Mouse (Mus musculus) gastrocnemius, postnatal 25 days (tissue): ENCODE measurements at regions not wholly inside any gene's neighbourhood (a gene's known extent, or its start where the extent isn't known, plus 50 kb on each side); places are given as distances from the start of the nearest gene placed in this dataset.

ENCODE experiments used
- DNase-seq: peaks from one replicate; pipeline ENCODE4 v3.0.0; 2022

- DNase-seq = no peak
Observed at GRCm38 (mm10) chr12:106894061-106894460, 594.4 kb upstream of the 3110018I06Rik start.

GRCm38 (mm10) chr12:106904202-106904601 is 584.2 kb upstream of the 3110018I06Rik start:
- DNase-seq = no peak

GRCm38 (mm10) chr12:106912782-106913181 is 575.6 kb upstream of the 3110018I06Rik start:
- DNase-seq = no peak

DNA sequence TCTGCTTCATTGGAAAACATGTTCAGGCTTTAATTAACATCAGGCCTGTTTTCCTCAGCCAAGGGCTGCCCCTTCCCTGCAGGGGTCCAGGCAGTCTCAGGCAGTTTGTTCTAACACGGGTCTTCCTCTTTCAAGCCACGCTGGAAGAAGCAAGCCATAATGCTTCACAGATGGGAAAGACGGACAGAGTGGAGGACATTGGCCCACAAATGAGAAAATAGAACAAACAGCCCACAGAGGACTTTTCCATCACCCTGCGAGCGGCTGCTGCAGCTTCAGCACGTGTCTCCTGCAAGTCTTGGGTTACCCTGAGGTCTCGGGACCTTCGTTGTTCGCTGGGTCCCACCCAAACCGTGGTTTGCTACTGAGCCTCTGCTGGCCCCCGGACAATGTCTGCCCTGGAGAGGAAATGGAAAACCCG is 565.9 kb upstream of the 3110018I06Rik start:
- DNase-seq = peak; percentile 29

DNA sequence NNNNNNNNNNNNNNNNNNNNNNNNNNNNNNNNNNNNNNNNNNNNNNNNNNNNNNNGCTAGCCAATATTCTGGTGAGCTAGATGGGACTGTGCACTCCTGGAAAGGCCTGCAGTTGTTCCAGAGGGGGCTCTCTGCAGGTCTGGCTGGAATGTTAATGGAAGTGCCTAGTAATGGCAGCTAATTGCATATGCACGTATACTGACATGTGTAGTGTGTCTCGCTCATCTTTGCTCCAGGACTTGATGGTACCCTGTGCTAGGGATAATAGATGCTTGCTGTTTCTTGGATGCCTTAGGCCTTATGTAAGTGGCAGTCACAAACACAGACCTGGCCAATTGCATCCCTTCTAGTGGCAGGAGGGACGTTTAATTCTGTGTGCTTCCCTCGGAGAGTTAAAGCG is 560.0 kb upstream of the 3110018I06Rik start:
- DNase-seq = no peak

DNA sequence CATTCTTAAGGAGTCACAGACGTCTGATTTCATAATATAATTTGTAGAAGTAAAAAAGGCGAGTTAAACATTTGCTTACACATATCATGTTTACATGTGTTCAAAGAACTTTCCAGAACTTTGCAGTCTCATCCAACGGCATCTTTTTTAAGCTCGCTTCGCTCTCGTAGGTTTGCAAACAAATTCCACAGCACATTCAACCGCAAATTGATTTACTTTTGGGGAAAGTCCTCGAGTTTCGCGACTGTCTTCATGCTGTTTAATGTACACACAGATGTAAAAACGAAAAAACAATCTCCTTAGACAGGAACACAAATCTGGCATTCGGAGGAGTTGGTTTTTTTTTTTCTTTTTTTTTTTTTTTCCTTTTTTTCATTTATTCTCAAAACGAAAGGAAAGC is 559.3 kb upstream of the 3110018I06Rik start:
- DNase-seq = no peak

- DNase-seq = no peak
Observed at GRCm38 (mm10) chr12:106931591-106931990, 556.8 kb upstream of the 3110018I06Rik start.

GRCm38 (mm10) chr12:106939381-106939780 is 549.1 kb upstream of the 3110018I06Rik start:
- peak; percentile 35 for DNase-seq

DNA sequence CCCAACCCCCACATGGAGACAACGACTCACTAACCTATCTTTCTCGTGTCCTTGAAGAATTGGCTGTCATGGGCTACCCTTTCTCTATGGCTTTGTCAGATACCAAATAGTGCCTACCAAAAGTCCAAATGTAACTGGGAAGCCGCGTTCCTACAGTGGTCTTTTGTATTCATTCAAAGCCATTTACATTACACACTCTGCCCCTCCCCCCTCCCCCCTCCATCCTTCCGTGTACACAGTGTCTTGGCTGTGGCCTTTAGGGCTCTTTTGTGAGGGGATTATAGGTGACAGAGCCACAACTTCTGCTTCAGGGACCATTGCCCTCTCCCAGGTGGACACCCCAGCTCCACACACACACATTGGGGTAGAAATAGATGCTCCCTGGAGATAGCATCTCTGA is 544.6 kb upstream of the 3110018I06Rik start:
- no peak for DNase-seq

- no peak for DNase-seq
Observed at GRCm38 (mm10) chr12:106952621-106953020, 535.8 kb upstream of the 3110018I06Rik start.

DNA sequence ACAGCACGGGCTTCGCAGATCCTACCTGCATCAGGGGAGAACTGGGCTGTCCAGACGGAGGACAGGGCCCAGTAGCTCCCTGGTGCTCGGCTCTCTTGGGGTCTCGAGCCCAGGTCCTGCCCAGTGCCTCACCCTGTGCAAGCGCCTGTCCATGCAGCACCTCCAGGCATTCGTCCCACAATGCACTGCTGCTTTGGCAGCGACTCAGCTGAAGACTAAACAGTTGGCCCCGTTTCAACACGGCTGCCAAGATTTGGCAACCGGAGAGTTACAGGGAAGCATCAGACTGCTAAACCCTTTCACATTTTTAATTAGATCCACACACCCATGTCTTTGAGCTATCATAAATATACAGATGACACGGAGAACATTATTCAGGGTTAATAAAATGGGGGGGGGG is 532.7 kb upstream of the 3110018I06Rik start:
- DNase-seq = no peak

DNA sequence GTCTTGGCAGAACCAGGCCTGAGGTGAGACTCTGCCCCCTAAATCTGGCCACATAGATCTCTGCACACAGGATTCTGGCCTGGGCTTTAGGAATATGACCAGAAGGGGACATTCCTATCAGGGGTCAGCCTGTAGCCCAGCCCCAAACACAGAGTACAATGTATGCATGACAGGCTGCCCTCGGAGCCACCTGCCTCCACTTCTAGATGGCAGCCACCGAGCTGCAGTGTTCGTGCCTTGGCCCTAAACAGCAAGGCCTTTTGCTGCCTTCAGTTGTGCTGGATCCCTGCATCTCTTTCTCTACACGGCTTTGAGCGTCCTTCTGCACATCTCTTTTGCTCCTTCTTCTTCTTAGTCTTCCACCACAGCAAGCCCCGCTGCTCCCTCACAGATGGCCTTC is 532.2 kb upstream of the 3110018I06Rik start:
- no peak for DNase-seq

GRCm38 (mm10) chr12:106961991-106962390 is 526.4 kb upstream of the 3110018I06Rik start:
- no peak for DNase-seq

- DNase-seq = no peak
Observed at GRCm38 (mm10) chr12:106963762-106964161, 524.7 kb upstream of the 3110018I06Rik start.

- DNase-seq = no peak
Observed at GRCm38 (mm10) chr12:106969873-106970272, 518.6 kb upstream of the 3110018I06Rik start.

GRCm38 (mm10) chr12:106992421-106992820 is 496.0 kb upstream of the 3110018I06Rik start:
- DNase-seq = no peak

DNA sequence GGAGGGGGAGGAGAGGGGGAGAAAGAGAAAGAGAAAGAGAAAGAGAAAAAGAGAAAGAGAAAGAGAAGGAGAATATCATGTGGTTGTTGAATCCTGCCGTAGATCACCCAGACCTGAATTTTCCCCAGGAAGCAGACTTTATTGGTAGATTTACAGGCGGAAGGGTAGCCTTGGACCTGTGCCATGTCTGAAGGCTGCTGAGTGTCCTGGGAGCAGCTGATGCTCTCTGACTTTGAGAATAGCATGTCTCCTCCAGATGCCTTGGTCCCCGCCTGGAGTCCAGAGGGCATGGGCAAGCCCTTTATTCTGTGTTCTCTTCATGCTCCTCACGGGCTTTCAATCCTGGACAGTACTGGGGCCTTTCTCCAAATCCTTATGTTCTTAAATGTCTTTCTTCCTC is 495.4 kb upstream of the 3110018I06Rik start:
- DNase-seq = no peak

GRCm38 (mm10) chr12:107010995-107011786 is 477.2 kb upstream of the 3110018I06Rik start:
- no peak for DNase-seq

GRCm38 (mm10) chr12:107016801-107017200 is 471.6 kb upstream of the 3110018I06Rik start:
- no peak for DNase-seq

DNA sequence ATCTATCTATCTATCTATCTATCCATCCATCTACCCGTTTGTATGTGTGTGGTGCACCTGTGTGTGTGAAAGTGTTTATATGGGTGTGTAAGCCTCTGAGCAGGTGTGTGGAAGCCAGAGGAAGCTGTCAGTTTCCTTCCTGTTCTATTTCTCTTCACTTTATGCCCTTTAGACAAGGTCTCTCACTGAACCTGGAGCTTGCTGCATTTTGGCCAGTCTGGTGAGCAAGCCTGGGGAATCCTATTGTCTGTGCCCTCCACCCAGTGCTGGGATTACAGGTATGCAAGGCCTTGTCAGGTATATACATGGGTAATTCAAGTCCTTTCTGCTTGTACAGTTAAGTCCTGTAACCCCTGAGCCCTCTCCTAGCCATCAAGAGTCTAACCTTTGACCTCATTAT is 466.6 kb upstream of the 3110018I06Rik start:
- DNase-seq = no peak

DNA sequence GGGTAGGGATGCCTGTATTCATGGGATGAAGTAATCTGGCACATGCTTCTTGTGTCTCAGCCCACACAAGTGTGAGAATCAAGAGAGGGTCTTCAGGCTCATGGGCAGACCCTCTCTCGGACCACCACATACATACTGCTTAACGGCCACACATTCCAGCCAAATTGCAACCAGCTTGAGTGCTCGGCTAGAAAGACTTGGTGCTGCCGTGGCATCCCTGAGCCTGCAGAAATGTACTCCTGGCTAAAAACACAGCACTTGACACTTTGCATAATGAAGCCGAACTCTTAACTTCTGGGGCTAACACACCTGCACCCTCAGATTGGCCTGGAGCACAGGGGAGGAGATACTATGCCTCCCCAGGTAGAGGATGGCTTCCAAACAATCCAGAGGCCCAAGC is 461.6 kb upstream of the 3110018I06Rik start:
- DNase-seq = no peak

DNA sequence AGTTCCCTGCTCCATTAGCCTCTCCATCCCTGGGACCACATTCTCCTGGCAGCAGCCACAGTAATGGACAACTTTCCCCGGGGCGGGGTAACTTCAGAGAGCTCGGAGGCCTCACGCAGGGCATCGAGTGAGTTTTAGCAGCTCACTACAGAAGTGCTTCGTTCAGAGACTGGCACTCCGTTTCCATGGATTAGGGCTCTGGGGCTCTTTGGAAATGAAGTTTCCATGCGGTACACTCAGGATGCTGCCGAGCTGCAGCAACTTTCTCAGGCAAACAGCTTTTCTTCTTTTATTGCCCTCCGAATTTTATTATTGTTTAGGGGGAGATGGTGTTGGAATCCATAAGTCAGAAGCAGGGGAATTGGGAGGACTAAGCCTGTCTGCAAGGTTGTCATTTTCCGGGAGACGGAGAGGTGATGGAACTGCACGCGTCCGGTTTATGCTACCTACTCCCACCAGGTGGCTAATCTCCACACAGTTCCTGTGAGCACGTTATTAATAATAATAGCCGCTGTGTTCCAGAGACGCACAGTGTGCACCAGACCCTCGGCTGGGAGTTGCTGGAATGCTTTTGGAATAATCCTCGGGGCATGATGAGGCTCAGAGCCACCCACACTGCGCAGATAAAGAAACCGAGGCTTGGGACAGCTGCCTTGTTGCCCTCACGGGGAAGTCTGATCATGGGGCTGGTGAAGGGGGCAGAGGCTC is 460.4 kb upstream of the 3110018I06Rik start:
- no peak for DNase-seq

GRCm38 (mm10) chr12:107028985-107029384 is 459.4 kb upstream of the 3110018I06Rik start:
- DNase-seq = no peak

GRCm38 (mm10) chr12:107036357-107036756 is 452.1 kb upstream of the 3110018I06Rik start:
- DNase-seq = no peak
